ENCODE assay signal across 22 mouse cellular contexts in the genomic region with DNA sequence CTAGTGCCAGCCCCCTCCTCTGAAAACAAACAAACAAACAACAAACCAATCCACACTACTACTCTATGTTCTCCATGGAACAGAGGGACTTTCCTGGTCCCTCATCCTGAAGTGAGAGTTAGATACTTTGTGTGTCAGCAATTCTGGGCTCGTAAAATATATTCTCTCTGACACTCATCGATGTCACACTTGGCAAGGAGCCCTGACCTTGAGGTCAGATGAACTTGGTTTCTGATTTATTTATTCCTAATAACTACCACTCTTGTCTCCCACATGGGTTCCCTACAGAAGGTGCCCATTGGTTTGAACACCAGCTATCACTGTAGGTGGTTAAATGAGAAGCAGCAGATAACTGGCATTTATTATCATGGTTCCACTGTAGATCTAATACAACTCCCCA. TPM values are rescaled to one million over a fixed set of nuclear protein-coding genes. Genes with fewer than 3 reads are reported as not detected.
DNase-seq lines count a peak whose midpoint lies in the region; ATAC-seq and TF ChIP-seq lines count a peak whose summit lies in the region.
"Had no signal": no experiment of that assay in that cellular context is flagged by ENCODE, and none has a peak within 500 bp of the region (broad histone marks: within the 10 kb centered on the region; RNA-seq: fewer than 3 reads in every experiment).

No protein-coding gene starts in this region.

- H3K36me3 ChIP-seq in kidney, adult 2 months (ENCODE audit: control insufficient read depth, insufficient read depth, low read length): no peaks in the 10 kb centered on the region
- H3K36me3 ChIP-seq in liver, embryonic 13.5 days: no peaks in the 10 kb centered on the region
- no peaks in the 10 kb centered on the region for H3K36me3 ChIP-seq in forebrain, embryonic 16.5 days (ENCODE audit: control insufficient read depth, insufficient read depth)
- H3K36me3 ChIP-seq: hindbrain, embryonic 15.5 days; limb, embryonic 15.5 days had no signal

- no peak overlapping the region for H3K4me3 ChIP-seq in kidney, adult 2 months (ENCODE audit: insufficient read depth, low read depth, low read length)
- H3K4me3 ChIP-seq in liver, embryonic 13.5 days (replicated peaks): no peak overlapping the region
- no peak overlapping the region for H3K4me3 ChIP-seq in forebrain, embryonic 16.5 days (replicated peaks; ENCODE audit: low read length)
- H3K4me3 ChIP-seq: forebrain, embryonic 10.5 days; hindbrain, embryonic 15.5 days; limb, embryonic 15.5 days had no signal

- no peak for TF ChIP-seq CTCF in kidney, adult 2 months (conservative IDR thresholded peaks at IDR 0.05; ENCODE audit: insufficient read depth, insufficient read length, low read depth, low read length)

- intact Hi-C loops in left cerebral cortex, postnatal 14 days (cut with DNase I): loop anchor here (10.0 kb wide), 1 partner anchor 294 kb away; the partner anchor contains the start of gene Zyg11a

- WGBS in kidney, adult 2 months: 40% methylated on average over 2 of the region's 2 CpGs
- 85% methylated on average over 2 of the region's 2 CpGs for WGBS in liver, embryonic 13.5 days (ENCODE audit: insufficient replicate concordance)
- WGBS in forebrain, embryonic 16.5 days: 85% methylated on average over 2 of the region's 2 CpGs

- H3K4me2 ChIP-seq in liver, embryonic 13.5 days: no peak overlapping the region
- no peak overlapping the region for H3K4me2 ChIP-seq in forebrain, embryonic 16.5 days (ENCODE audit: low read length)
- H3K4me2 ChIP-seq: hindbrain, embryonic 15.5 days; limb, embryonic 15.5 days; midbrain, embryonic 11.5 days had no signal

- peaks cover 14% of the 10 kb centered on the region; the same call in 1 of the 2 replicates for H3K4me1 ChIP-seq in kidney, adult 2 months (ENCODE audit: control insufficient read depth, insufficient read depth, low read length)
- peaks cover 33% of the 10 kb centered on the region for H3K4me1 ChIP-seq in liver, embryonic 13.5 days (replicated peaks)
- H3K4me1 ChIP-seq in forebrain, embryonic 16.5 days (replicated peaks; ENCODE audit: control insufficient read depth, insufficient read depth, low read length): peaks cover 13% of the 10 kb centered on the region

- DNase-seq in kidney, adult 2 months: peak; percentile 18
- DNase-seq in kidney, adult 18-20 months: no peak
- peak; percentile 41 for DNase-seq in NIH3T3 (ENCODE audit: low read depth)
- peak; percentile 84 for DNase-seq in adrenal gland, postnatal 14 days
- no peak for DNase-seq in liver, embryonic 13.5 days
- DNase-seq in gastrocnemius, adult 18-20 months (ENCODE audit: low spot score): no peak
- DNase-seq in left cerebral cortex, postnatal 14 days (ENCODE audit: low spot score in 2 of 2): no peak
- DNase-seq: cerebellum, adult 8-10 months; heart, adult 11 months; heart, postnatal 36 days; kidney, adult 11 months; thymus, postnatal 14 days had no signal

- no peak for TF ChIP-seq POLR2A in kidney, adult 2 months (IDR thresholded peaks at IDR 0.05; ENCODE audit: low read depth, low read length)

- H3K9ac ChIP-seq in liver, embryonic 13.5 days: no peak overlapping the region
- no peak overlapping the region for H3K9ac ChIP-seq in forebrain, embryonic 16.5 days (replicated peaks; ENCODE audit: low read depth, low read length)
- H3K9ac ChIP-seq: hindbrain, embryonic 15.5 days; limb, embryonic 15.5 days had no signal

- no peak overlapping the region for H3K27ac ChIP-seq in kidney, adult 2 months (ENCODE audit: insufficient read depth, low read depth, low read length)
- 0 out of 2 replicates have a peak overlapping the region, but pooled peaks have one; percentile 86 for H3K27ac ChIP-seq in liver, embryonic 13.5 days
- no peak overlapping the region for H3K27ac ChIP-seq in forebrain, embryonic 16.5 days (ENCODE audit: low read length)
- H3K27ac ChIP-seq: forebrain, embryonic 10.5 days; hindbrain, embryonic 15.5 days; limb, embryonic 15.5 days; macrophage had no signal

- ATAC-seq in liver, embryonic 13.5 days (ENCODE audit: low read depth): no peak
- ATAC-seq in forebrain, embryonic 16.5 days: no peak

- no peaks in the 10 kb centered on the region for H3K9me3 ChIP-seq in liver, embryonic 13.5 days (replicated peaks)
- no peaks in the 10 kb centered on the region for H3K9me3 ChIP-seq in forebrain, embryonic 16.5 days (ENCODE audit: control insufficient read depth, low read length)
- H3K9me3 ChIP-seq: forebrain, embryonic 10.5 days; G1E; hindbrain, embryonic 15.5 days; limb, embryonic 15.5 days had no signal

- H3K27me3 ChIP-seq in kidney, adult 2 months (replicated peaks; ENCODE audit: control insufficient read depth, insufficient read depth, low read length): no peaks in the 10 kb centered on the region
- no peaks in the 10 kb centered on the region for H3K27me3 ChIP-seq in liver, embryonic 13.5 days
- no peaks in the 10 kb centered on the region for H3K27me3 ChIP-seq in forebrain, embryonic 16.5 days (replicated peaks; ENCODE audit: control insufficient read depth, insufficient read depth, low read length)
- H3K27me3 ChIP-seq: hindbrain, embryonic 15.5 days; limb, embryonic 15.5 days had no signal

RNA-seq across cellular contexts. Expression of gene Cpt2, which starts 3.1 kb away (rescaled TPM):
- polyA plus RNA-seq in kidney, adult 2 months (2012; rRNA removed): 169 and 173 TPM in 2 replicates
- total RNA-seq in adrenal gland, postnatal 14 days (2021): 247 and 275 TPM in 2 replicates
- polyA plus RNA-seq in liver, embryonic 13.5 days (2015; fragmentation: Nextera tagmentation; extraction: Ambion mirVana): 37.0 and 45.1 TPM in 2 replicates
- 10 to 100 TPM; 64.3 to 67.2 TPM for total RNA-seq in gastrocnemius, adult 18-20 months (2021)
- 10.4 and 16.3 TPM in 2 replicates for polyA plus RNA-seq in forebrain, embryonic 16.5 days (2015; fragmentation: Nextera tagmentation; extraction: Ambion mirVana)
- total RNA-seq in left cerebral cortex, postnatal 14 days (2021): 1 to 10 TPM; 7.6 TPM

RNA-seq across cellular contexts. Expression of gene 0610037L13Rik, which starts 30.7 kb away (rescaled TPM):
- 36.4 and 45.9 TPM in 2 replicates for polyA plus RNA-seq in kidney, adult 2 months (2012; rRNA removed)
- total RNA-seq in adrenal gland, postnatal 14 days (2021): 75.3 and 75.4 TPM in 2 replicates
- polyA plus RNA-seq in liver, embryonic 13.5 days (2015; fragmentation: Nextera tagmentation; extraction: Ambion mirVana): 48.1 and 54.9 TPM in 2 replicates
- total RNA-seq in gastrocnemius, adult 18-20 months (2021): 10 to 100 TPM; 40.5 to 53.7 TPM
- 99.3 and 99.9 TPM in 2 replicates for polyA plus RNA-seq in forebrain, embryonic 16.5 days (2015; fragmentation: Nextera tagmentation; extraction: Ambion mirVana)
- total RNA-seq in left cerebral cortex, postnatal 14 days (2021): 10 to 100 TPM; 57.9 to 59.3 TPM

RNA-seq across cellular contexts. Expression of gene Magoh, which starts 40.8 kb away (rescaled TPM):
- polyA plus RNA-seq in kidney, adult 2 months (2012; rRNA removed): 43.9 and 68.8 TPM in 2 replicates
- 91.3 and 98.1 TPM in 2 replicates for total RNA-seq in adrenal gland, postnatal 14 days (2021)
- 129 and 145 TPM in 2 replicates for polyA plus RNA-seq in liver, embryonic 13.5 days (2015; fragmentation: Nextera tagmentation; extraction: Ambion mirVana)
- total RNA-seq in gastrocnemius, adult 18-20 months (2021): 10 to 100 TPM; 25.6 to 32.3 TPM
- 118 and 122 TPM in 2 replicates for polyA plus RNA-seq in forebrain, embryonic 16.5 days (2015; fragmentation: Nextera tagmentation; extraction: Ambion mirVana)
- total RNA-seq in left cerebral cortex, postnatal 14 days (2021): 10 to 100 TPM; 38.0 to 40.0 TPM

RNA-seq across cellular contexts. Expression of gene Slc1a7, which starts 47.8 kb away (rescaled TPM):
- 0.03 and 0.16 TPM in 2 replicates for polyA plus RNA-seq in kidney, adult 2 months (2012; rRNA removed)
- total RNA-seq in adrenal gland, postnatal 14 days (2021): 0.26 and 0.44 TPM in 2 replicates
- polyA plus RNA-seq in liver, embryonic 13.5 days (2015; fragmentation: Nextera tagmentation; extraction: Ambion mirVana): not detected in 2 replicates
- total RNA-seq in gastrocnemius, adult 18-20 months (2021): under 1 TPM in 1 of 2 experiments, not detected in 1; 0.14 TPM
- polyA plus RNA-seq in forebrain, embryonic 16.5 days (2015; fragmentation: Nextera tagmentation; extraction: Ambion mirVana): not detected in 2 replicates
- under 1 TPM in 1 of 2 experiments, not detected in 1; 0.37 TPM for total RNA-seq in left cerebral cortex, postnatal 14 days (2021)
- total RNA-seq: layer of hippocampus, adult 18-20 months; layer of hippocampus, postnatal 25 days had no signal
- polyA plus RNA-seq: G1E; heart, embryonic 14.5 days; macrophage; midbrain, embryonic 11.5 days had no signal

Comparison
In these comparisons a context has a peak if more than half of its experiments do, and no peak if none do; other contexts are left out.
1. DNase-seq: peak in kidney, adult 2 months (single experiment), NIH3T3 (single experiment) and adrenal gland, postnatal 14 days (single experiment); none in kidney, adult 18-20 months (single experiment), liver, embryonic 13.5 days (single experiment), gastrocnemius, adult 18-20 months (single experiment) and left cerebral cortex, postnatal 14 days (0 of 2).
2. RNA of gene Cpt2, which starts 3.1 kb away (total RNA-seq): 247 to 275 TPM in adrenal gland, postnatal 14 days and 64.3 to 67.2 TPM in gastrocnemius, adult 18-20 months; 7.6 TPM in left cerebral cortex, postnatal 14 days; every median in the first group is over 4 times any median in the second.